Mouse (Mus musculus) megakaryocyte-erythroid progenitor cell, adult 5-6 weeks (primary cell): ENCODE results near the gene Fastkd3. TPM values are rescaled to one million over a fixed set of nuclear protein-coding genes. Genes with fewer than 3 reads are reported as not detected.

Source experiments
- ATAC-seq: replicated peaks from 2 replicates; pipeline ENCODE4 v1.8.0; 2016; ENCODE audit warnings: mild to moderate bottlenecking, inconsistent platforms; ENCODE audit not compliant: severe bottlenecking, poor library complexity, low FRiP score, low TSS enrichment
- total RNA-seq, 2 experiments: library from RNA; stranded (forward) in 1 of 2; stranded (reverse) in 1 of 2; fragments of 200-1000, 215-1000 nt in 1 of 2; fragments of >200 nt in 1 of 2; fragmentation: Nextera tagmentation in 1 of 2; gene quantifications; 2 replicates each; pipeline ENCODE4 v1.2.3; 2014 to 2017

The Fastkd3 gene
- total RNA-seq, 2 experiments from 2014 or later, result 21.7 to 33.8 TPM

DNA sequence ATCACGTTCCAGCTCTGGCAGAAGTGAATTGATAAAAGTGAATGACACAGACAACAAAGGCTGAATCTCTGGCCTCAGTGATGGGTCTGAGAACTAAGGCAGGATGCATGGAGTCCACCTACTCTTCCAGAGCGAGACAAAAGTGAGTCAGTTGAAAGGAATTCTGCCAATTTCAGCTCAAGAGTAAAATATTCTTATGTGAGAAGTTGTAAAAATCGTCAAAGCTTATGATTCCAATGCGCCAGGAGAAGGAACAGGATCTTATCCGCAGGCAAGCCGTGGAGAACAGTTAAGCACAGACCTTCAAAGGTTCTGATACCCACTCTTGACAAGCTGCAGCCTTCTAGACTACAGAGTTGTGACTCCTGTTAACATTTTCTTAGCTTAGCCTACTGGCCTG, 21.1 kb downstream of the Fastkd3 start:
- no peak for ATAC-seq

DNA sequence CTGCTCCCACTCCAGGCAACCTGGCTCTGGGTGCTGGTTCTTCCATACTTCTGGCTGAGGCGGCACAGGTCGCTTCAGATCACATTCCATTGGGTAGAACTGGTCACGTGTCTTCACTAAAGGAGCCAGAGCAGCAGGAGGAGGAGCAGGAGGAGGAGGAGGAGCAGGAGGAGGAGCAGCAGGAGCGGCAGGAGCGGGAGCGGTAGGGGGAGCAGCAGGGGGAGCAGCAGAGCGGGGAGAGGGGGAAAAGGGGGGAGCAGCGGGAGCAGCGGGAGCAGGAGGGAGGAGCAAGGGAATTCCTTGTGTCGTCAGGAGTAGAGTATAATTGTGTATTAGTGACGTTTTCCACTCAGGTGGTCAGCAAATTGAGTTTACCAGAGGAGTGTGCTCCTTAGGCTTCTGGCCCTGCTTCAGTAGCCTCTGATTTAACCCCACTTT, 23.7 kb downstream of the Fastkd3 start:
- ATAC-seq, result peak; percentile 82

DNA sequence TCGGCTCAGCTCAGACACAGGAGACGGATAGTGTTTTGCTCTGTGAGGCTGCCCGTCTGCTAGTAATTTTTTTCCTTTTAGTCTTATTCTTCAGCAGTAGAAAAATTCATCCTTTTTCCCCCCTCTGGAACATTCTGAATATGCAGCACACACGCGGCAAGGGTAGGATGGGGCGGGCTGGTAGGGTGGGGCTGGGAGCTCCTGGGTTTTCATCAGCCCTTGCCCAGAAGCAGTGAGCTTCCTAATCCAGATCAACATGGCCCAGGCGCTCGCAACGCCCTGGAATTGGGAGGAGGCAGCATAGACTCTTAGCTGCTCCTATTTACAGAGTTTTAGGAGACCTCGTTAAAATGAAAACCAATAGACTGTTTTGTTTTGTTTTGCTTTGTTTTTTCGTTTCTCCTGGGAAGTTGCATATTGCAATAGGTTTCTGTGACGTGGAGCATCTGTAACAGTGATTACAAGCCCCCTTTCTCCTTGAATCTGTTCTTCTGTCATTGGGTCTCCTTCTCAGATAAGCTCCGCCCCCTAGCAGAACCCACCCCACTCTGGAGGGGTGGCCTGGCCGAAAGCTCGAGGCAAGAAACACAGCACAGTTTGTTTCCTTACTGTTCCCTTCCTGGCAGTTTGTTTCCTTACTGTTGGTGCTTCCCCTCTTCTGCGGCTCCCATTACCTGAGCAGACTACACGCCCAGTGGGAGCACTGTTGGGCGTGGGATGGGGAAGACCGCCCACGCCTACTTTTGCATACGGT, 25.8 kb downstream of the Fastkd3 start:
- no peak for ATAC-seq

DNA sequence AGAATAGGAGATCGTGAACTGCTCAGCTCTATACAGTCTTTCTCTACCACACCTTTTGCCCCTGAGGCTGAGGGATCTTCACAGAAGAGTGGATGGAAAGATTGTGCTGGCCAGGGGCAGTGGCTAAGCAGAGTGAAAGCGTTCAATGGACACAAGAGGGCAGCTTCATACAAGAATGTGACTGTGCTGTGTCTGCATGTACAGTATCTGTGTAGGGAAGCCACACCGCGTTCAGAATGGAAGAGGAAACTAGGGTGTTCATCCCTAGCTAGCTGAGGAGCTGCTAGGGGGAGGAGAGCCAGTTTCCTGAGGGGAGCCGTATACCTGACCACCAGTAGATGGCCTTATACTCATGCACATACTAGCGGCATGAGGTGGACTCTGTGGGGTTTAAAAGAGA, 40.8 kb downstream of the Fastkd3 start:
- no peak for ATAC-seq

DNA sequence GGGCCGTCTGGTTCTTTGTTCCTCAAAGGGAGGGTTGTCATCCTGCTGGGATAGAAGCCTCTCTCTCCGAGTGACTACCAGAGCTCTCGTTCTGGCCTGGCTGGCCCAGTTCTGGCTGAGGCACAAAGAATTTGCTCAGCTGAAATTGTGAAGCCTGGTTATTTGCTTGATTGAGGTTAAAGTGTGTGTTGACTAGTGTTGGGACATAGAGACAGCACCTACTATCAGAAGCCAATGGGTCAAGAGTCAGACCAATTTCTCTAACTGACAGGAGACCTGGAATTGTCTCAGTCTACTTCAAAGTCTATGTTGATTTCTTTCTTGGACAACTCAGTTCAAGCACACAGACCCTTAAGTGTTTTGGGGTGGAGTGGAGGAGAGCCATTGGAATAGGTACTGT, 45.0 kb downstream of the Fastkd3 start:
- ATAC-seq, result no peak

Other genes starting within 250 kb of the Fastkd3 start
- 30.7 and 31.3 TPM in 2 replicates for gene Mtrr, start 85 bp upstream of the Fastkd3 start, total RNA-seq (2014; fragmentation: Nextera tagmentation)
- gene Mtrr, start 85 bp upstream of the Fastkd3 start, total RNA-seq (2017), result 25.6 and 29.9 TPM in 2 replicates
- not detected in 2 replicates for gene 1700001L19Rik, start 15.2 kb downstream of the Fastkd3 start, total RNA-seq (2014; fragmentation: Nextera tagmentation)
- not detected in 2 replicates for gene 1700001L19Rik, start 15.2 kb downstream of the Fastkd3 start, total RNA-seq (2017)